Mouse (Mus musculus) liver, embryonic 12.5 days (tissue): ENCODE measurements around the gene Hjurp. TPM values are rescaled to one million over a fixed set of nuclear protein-coding genes. Genes with fewer than 3 reads are reported as not detected.
A peak's percentile ranks its signal among the peaks of the same experiment; 100 is the strongest.

ENCODE experiments used
- ATAC-seq: fragments of 200-750 bp; cut with Nextera tagmentation; 2 replicates; pipeline ENCODE4 v1.8.0; 2017; ENCODE audit warnings: moderate number of reproducible peaks, mild to moderate bottlenecking, moderate library complexity
- H3K27ac ChIP-seq: fragments of 300-500 bp; sonication (generic); 2 replicates; pipeline ENCODE4 v1.5.1; 2016; ENCODE audit warnings: mild to moderate bottlenecking
- H3K27me3 ChIP-seq: fragments of 300-500 bp; sonication (generic); replicated peaks from 2 replicates; pipeline ENCODE4 v1.6.1; 2016; ENCODE audit warnings: mild to moderate bottlenecking, moderate library complexity
- H3K36me3 ChIP-seq: fragments of 300-500 bp; sonication (generic); 2 replicates; pipeline ENCODE4 v1.6.1; 2016; ENCODE audit warnings: mild to moderate bottlenecking, moderate library complexity
- H3K4me1 ChIP-seq: fragments of 300-500 bp; sonication (generic); 2 replicates; pipeline ENCODE4 v1.6.1; 2016
- H3K4me2 ChIP-seq: fragments of 300-500 bp; sonication (generic); 2 replicates; pipeline ENCODE4 v1.6.1; 2016; ENCODE audit warnings: mild to moderate bottlenecking, moderate library complexity
- H3K4me3 ChIP-seq: fragments of 300-500 bp; sonication (generic); 2 replicates; pipeline ENCODE4 v1.5.1; 2016; ENCODE audit warnings: mild to moderate bottlenecking, moderate library complexity
- H3K9ac ChIP-seq: fragments of 300-500 bp; sonication (generic); 2 replicates; pipeline ENCODE4 v1.6.1; 2016; ENCODE audit warnings: mild to moderate bottlenecking, moderate library complexity
- H3K9me3 ChIP-seq: fragments of 300-500 bp; sonication (generic); replicated peaks from 2 replicates; pipeline ENCODE4 v1.6.1; 2016; ENCODE audit warnings: mild to moderate bottlenecking, moderate library complexity
- WGBS: fragments of 180-500 bp; shearing (Covaris S2); methylation state at CpG from one replicate; pipeline ENCODE4 v1.1.7; 2016; ENCODE audit not compliant: insufficient replicate concordance; 5-methylcytosine and 5-hydroxymethylcytosine counted together
- polyA plus RNA-seq: library from polyadenylated mRNA; unstranded; fragments of >200 nt; fragmentation: Nextera tagmentation; extraction: Ambion mirVana; gene quantifications from 2 replicates; pipeline ENCODE4 v1.2.1, GENCODE M21; 2016

Gene Hjurp
- polyA plus RNA-seq, 1 experiment from 2014 or later, result 106 TPM

DNA sequence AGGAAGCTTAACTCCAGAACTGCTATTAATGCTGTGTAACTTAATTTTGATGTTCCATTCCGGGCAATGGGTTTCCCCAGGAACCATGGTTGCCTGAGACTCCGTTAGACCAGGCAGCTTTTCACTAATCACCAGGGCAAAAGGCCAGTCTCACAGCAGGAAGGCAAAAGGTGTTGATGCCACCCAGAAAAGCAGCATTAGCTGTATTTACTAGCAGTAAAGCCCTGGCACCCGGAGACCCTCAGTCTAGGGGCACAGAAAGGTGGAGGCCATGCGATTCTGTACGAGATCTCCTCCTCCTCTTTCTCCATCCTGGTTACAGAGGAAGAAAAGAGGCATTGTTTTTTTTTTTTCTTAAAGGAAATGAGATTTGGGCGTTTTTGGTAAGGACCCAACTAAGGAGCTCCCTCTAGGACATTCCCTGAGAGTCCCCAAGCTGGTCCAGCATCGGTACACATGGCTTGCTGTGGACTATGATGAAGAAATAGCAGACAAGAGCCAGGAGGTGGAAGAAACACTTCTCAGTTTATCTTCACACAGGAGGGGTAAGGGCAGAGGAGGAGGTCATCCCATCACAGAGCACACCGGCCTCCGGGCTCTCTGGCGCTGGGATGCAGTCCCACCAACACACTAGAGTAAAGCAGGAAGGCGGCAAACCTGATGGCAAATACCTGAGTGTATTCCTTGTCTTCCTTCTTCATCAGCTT, 2.9 kb downstream of the Hjurp start:
- Histone ChIP-seq H3K4me1 (peaks cover 34% of the 10 kb centered on the region), H3K9ac (no peak overlapping the region), H3K4me2 (peak overlapping the region; percentile 63; the same call in 1 of the 2 replicates), H3K27me3 (no peaks in the 10 kb centered on the region), H3K4me3 (no peak overlapping the region), H3K9me3 (no peaks in the 10 kb centered on the region), H3K36me3 (peaks cover 62% of the 10 kb centered on the region), H3K27ac (no peak overlapping the region)
- ATAC-seq, result no peak
- 71% methylated on average over 11 of the region's 11 CpGs for whole genome bisulfite sequencing

DNA sequence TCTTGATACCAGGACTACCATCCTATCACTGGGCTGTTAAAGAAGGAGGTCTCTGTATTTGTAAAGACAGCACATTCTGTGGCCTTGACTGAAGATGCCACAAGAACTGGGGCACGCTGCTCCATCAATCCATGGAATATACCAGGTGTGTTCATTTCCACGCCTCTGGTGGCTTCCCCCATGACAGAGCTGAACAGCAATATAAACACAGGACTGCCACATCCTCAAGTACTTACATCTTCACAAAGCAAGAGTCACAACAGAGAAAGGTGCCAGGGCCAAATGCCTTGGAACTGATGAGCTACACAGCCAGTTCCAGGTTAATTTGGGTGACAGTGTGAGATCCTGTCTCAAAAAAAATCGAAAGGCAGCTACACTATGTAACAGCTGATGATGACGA, 3.6 kb downstream of the Hjurp start:
- peaks cover 32% of the 10 kb centered on the region for H3K4me1 ChIP-seq
- peaks cover 69% of the 10 kb centered on the region for H3K36me3 ChIP-seq
- no peaks in the 10 kb centered on the region for H3K27me3 ChIP-seq
- WGBS, result 76% methylated on average over 4 of the region's 4 CpGs
- no peak overlapping the region for H3K9ac ChIP-seq
- no peaks in the 10 kb centered on the region for H3K9me3 ChIP-seq
- no peak for ATAC-seq
- H3K27ac ChIP-seq, result no peak overlapping the region
- no peak overlapping the region for H3K4me3 ChIP-seq
- no peak overlapping the region for H3K4me2 ChIP-seq

DNA sequence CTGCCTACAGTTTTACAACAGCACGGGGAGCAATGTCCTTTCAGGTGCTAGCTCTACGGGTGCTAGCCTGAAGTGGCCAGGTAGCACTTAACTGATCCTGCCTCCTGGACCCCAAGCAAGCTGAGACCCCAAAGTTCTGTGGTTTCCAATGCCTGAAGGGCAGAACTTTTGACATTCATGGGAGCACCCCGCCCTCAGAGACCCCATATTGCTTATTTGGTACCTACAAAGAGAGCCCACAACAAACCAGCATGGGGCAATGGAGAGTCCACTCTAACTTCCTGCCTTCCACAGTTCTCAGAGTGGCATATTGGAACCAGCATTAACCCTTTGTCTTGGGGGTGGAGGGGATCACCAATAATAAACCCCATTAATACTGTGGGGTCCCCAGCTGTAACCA, 4.1 kb downstream of the Hjurp start:
- Histone ChIP-seq H3K9me3 (no peaks in the 10 kb centered on the region), H3K27ac (no peak overlapping the region), H3K27me3 (no peaks in the 10 kb centered on the region), H3K9ac (no peak overlapping the region), H3K36me3 (peaks cover 74% of the 10 kb centered on the region), H3K4me3 (no peak overlapping the region), H3K4me1 (peaks cover 32% of the 10 kb centered on the region), H3K4me2 (no peak overlapping the region)
- ATAC-seq, result no peak
- 84% methylated on average over 3 of the region's 3 CpGs for WGBS

DNA sequence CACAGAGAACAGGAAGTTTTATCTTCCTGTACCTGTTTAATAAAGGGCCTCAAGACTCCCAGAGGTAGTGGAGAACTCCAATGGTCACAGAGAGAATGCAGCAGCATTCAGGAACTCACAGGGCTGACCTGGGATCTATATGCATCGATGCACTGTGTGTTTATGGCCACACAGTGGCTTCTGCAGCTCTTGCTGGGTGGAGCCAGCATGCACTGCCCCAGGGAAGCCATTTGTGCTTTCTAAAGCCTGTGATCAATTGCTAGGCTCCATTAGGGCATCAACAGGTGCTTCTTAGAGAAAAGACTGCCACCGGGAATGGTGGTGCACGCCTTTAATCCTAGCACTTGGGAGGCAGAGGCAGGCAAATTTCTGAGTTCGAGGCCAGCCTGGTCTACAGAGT, 4.6 kb downstream of the Hjurp start:
- no peak overlapping the region for H3K4me2 ChIP-seq
- no peak overlapping the region for H3K4me3 ChIP-seq
- no peak overlapping the region for H3K27ac ChIP-seq
- H3K9ac ChIP-seq, result no peak overlapping the region
- peaks cover 79% of the 10 kb centered on the region for H3K36me3 ChIP-seq
- no peaks in the 10 kb centered on the region for H3K27me3 ChIP-seq
- WGBS, result 62% methylated on average over 4 of the region's 4 CpGs
- ATAC-seq, result no peak
- H3K9me3 ChIP-seq, result no peaks in the 10 kb centered on the region
- peaks cover 28% of the 10 kb centered on the region for H3K4me1 ChIP-seq

DNA sequence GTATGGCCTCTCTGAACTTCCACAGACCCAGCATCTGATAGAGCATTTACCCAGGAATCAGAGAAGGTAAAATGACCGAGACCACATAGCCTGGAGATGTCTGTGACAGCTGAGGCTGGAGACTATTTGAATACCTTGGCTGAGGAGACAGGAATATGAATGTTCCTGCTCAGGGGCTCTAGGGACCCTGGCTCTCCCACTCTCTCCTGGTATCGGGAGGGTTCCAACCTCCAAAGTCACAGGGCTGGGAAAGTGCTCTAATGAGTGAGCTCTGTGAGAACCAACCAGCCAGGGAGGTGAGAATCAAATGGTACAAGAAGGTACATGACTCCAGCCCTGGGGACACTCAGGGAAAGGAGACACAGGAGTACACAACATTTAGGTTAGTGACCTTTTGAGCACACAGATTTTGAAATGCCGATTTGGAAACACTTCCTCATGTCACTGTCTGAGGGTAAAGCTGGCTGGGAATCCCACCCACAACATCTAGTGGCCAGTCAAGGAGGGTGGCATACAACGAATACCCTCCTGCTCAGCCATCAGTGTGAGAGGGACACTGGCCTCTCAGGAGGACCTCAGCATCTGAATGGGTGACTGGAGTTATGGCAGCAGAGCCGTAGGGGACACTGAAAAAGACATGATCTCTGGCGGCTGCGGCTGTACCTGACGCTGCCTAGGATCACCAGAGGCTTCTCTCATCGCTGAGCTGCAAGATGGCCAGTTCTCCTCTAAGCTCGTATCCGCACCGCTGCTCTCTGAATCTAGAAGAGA, 7.7 kb downstream of the Hjurp start:
- H3K27ac ChIP-seq, result no peak overlapping the region
- H3K9ac ChIP-seq, result no peak overlapping the region
- peaks cover 96% of the 10 kb centered on the region for H3K36me3 ChIP-seq
- H3K4me3 ChIP-seq, result no peak overlapping the region
- no peak for ATAC-seq
- no peaks in the 10 kb centered on the region for H3K27me3 ChIP-seq
- no peak overlapping the region for H3K4me2 ChIP-seq
- WGBS, result 84% methylated on average over 12 of the region's 12 CpGs
- H3K4me1 ChIP-seq, result peaks cover 2% of the 10 kb centered on the region; the same call in 1 of the 2 replicates
- H3K9me3 ChIP-seq, result no peaks in the 10 kb centered on the region

DNA sequence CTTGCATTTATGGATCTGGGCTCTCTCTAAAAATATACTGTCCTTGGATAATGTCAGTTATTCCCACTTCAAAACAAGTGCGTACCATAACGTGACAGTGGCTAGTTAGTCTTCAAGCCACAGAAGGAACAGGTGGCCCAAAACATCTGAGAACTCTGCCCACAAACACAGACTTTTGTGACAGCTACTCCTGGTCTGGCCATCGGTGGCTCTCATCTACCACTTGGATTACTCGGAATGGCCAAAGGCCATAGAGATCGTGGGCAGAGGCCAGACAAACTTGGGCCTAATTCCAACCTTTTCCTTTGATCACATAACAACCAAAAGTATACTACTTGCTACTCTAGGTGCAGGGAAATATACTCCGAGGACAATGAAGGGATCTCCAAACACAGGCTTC, 9.4 kb downstream of the Hjurp start:
- no peaks in the 10 kb centered on the region for H3K4me1 ChIP-seq
- H3K27ac ChIP-seq, result no peak overlapping the region
- WGBS, result 80% methylated on average over 6 of the region's 6 CpGs
- H3K4me2 ChIP-seq, result no peak overlapping the region
- H3K9me3 ChIP-seq, result no peaks in the 10 kb centered on the region
- H3K9ac ChIP-seq, result no peak overlapping the region
- peaks cover 96% of the 10 kb centered on the region for H3K36me3 ChIP-seq
- ATAC-seq, result no peak
- H3K4me3 ChIP-seq, result no peak overlapping the region
- H3K27me3 ChIP-seq, result no peaks in the 10 kb centered on the region

DNA sequence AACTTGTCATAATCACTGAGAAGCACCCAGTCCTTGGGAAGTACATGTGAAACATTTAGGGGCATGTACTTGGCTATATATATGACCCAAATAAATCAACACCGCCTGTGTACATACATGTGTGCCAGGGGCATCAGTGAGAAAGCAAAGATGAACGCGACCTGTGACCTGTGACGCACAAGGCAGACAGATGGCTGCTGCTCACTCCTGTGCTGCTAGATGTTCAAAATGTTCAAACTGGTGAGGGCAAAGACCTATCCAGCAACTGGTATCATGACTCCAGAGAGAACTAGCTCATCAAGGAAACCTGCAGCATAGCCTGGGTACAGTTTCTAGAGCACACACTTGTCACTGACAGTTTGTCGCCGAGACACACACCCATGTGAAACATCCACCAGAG, 9.9 kb downstream of the Hjurp start:
- Histone ChIP-seq H3K4me1 (peaks cover 5% of the 10 kb centered on the region), H3K4me3 (no peak overlapping the region), H3K36me3 (peaks cover 96% of the 10 kb centered on the region), H3K9me3 (no peaks in the 10 kb centered on the region), H3K4me2 (no peak overlapping the region), H3K27ac (no peak overlapping the region), H3K9ac (no peak overlapping the region), H3K27me3 (no peaks in the 10 kb centered on the region)
- WGBS, result 90% methylated on average over 6 of the region's 6 CpGs
- ATAC-seq, result no peak

DNA sequence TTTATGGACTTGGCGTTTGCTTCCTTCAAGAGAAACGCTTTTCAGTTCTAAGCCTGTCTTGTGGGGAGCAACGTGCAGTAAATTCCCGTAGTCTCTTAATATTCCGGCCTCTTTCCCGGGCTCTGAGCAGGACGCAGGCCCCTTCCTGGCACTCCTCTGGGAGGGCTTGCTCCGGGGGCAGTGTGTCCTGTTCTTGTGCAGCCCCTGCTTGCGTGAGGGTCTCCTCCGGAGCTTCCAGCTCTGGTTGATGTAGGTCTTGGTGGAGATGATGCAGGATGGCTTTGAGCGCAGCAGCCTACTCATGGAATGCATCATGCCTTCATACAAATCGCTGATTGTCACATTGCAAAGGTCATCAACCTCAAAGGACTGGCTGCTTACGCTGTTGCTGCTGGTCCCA, 11.3 kb downstream of the Hjurp start:
- no peak for ATAC-seq
- Histone ChIP-seq H3K36me3 (peaks cover 96% of the 10 kb centered on the region), H3K9ac (no peak overlapping the region), H3K27me3 (no peaks in the 10 kb centered on the region), H3K4me1 (peaks cover 18% of the 10 kb centered on the region), H3K9me3 (no peaks in the 10 kb centered on the region), H3K4me2 (no peak overlapping the region), H3K27ac (no peak overlapping the region), H3K4me3 (no peak overlapping the region)
- 82% methylated on average over 13 of the region's 13 CpGs for WGBS

DNA sequence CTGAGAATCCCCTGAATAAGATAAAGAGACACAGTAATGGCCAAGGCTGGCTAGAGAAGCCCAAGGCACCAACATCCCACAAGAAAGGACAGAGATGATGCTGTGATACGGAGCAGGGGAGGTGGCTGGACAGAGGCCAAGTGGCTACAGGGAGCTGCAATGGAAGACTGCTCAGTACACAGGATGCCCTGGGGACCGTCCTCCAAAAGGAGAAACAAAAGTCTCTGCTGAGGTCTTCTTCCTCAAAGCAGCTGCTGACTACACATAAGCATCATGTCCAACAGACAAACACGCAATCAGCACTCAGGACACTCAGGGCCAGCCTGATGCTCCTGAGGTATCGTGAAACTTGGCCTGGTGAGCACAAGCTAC, 12.6 kb downstream of the Hjurp start:
- no peak overlapping the region for H3K27ac ChIP-seq
- no peak overlapping the region for H3K9ac ChIP-seq
- H3K4me3 ChIP-seq, result no peak overlapping the region
- H3K36me3 ChIP-seq, result peaks cover 100% of the 10 kb centered on the region
- H3K27me3 ChIP-seq, result no peaks in the 10 kb centered on the region
- H3K9me3 ChIP-seq, result no peaks in the 10 kb centered on the region
- H3K4me1 ChIP-seq, result peaks cover 31% of the 10 kb centered on the region
- WGBS, result 74% methylated on average over 4 of the region's 4 CpGs
- no peak overlapping the region for H3K4me2 ChIP-seq
- ATAC-seq, result no peak

DNA sequence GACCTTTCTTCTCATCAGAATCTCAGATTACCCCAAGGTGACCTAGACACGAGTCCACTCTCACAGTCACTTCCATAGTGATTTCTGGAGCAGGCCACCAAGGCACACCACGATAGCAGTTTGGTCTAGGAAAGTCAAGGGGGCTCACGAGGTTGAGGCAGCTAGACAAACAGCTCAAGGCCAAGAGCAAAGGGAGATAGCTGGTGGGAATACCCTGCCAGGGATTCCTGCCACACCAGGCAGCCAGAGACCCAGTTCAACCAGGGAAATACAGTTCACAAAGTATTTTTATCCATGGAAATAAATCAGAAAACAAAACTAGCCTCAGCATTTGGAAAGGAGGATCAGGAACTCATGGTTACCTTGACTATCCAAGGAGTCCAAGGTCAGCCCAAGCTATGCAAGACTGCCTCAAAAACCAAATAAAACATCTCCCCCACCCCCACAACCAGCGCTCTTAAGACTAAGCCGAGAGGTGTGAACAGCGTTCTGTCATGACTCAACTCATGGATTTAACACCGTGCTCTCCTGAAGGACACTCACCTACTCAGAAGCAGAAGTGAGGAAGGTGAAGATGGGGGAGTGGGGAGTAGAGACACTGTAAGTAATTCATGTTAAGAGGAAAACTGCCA, 13.1 kb downstream of the Hjurp start:
- WGBS, result 84% methylated on average over 7 of the region's 7 CpGs
- no peak for ATAC-seq
- Histone ChIP-seq H3K36me3 (peaks cover 97% of the 10 kb centered on the region), H3K9ac (no peak overlapping the region), H3K27me3 (no peaks in the 10 kb centered on the region), H3K4me2 (no peak overlapping the region), H3K4me1 (peaks cover 36% of the 10 kb centered on the region), H3K27ac (no peak overlapping the region), H3K9me3 (no peaks in the 10 kb centered on the region), H3K4me3 (no peak overlapping the region)

DNA sequence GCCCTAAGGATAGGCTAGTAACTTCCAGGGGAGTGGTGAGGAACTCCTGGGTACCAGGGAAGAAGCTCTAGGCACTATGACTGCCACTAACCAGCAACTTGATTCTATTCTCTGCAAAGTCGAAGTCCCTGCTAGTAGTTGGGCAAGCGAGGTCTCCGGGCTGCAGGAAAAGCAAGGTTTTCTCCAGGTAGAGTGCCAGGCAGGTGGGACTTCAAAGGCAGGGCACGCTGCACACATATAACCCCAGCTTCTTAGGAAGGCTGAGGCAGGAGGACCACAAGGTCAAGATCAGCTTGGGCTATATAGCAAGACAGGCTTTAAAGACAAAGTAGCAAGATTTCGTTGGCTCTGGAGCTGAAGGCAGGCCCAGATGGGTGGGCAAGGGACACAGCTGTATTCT, 13.7 kb downstream of the Hjurp start:
- Histone ChIP-seq H3K27ac (no peak overlapping the region), H3K4me2 (no peak overlapping the region), H3K9ac (no peak overlapping the region), H3K4me1 (peaks cover 39% of the 10 kb centered on the region), H3K36me3 (peaks cover 91% of the 10 kb centered on the region), H3K4me3 (no peak overlapping the region), H3K27me3 (no peaks in the 10 kb centered on the region), H3K9me3 (no peaks in the 10 kb centered on the region)
- WGBS, result 84% methylated on average over 5 of the region's 5 CpGs
- ATAC-seq, result no peak

DNA sequence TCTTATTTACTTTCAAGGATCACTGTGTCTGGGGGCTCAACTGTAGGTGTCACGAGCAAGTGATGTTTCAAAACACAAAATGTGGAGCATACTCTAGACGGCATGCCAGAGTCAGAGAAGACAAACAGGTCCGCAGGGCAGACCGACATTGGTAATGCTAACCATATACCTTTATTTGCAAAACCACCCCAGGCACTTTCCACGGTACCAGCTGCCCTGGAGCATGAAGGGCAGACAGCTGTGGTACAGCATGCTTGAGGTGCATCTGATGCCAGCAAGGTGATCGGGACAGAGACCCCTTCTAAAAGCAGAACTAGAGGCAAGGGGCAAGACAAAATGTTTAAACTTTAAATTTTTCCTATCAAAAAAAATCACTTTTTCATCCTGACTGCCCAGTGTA, 14.5 kb downstream of the Hjurp start:
- 67% methylated on average over 6 of the region's 6 CpGs for WGBS
- Histone ChIP-seq H3K27ac (no peak overlapping the region), H3K9me3 (no peaks in the 10 kb centered on the region), H3K27me3 (no peaks in the 10 kb centered on the region), H3K4me2 (no peak overlapping the region), H3K36me3 (peaks cover 83% of the 10 kb centered on the region), H3K4me1 (peaks cover 39% of the 10 kb centered on the region), H3K9ac (no peak overlapping the region), H3K4me3 (no peak overlapping the region)
- ATAC-seq, result no peak
